Mouse (Mus musculus) limb, embryonic 10.5 days (tissue): Measurements from ENCODE around the gene Hsph1. TPM values are rescaled to one million over a fixed set of nuclear protein-coding genes. Genes with fewer than 3 reads are reported as not detected.

ENCODE experiments used
- DNase-seq: peaks from one replicate; pipeline ENCODE4 v3.0.0-alpha.2; 2017; ENCODE audit warnings: low spot score
- H3K27ac ChIP-seq: fragments of 300-500 bp; sonication (generic); 2 replicates; pipeline ENCODE4 v1.5.1; 2016; ENCODE audit warnings: mild to moderate bottlenecking
- H3K27me3 ChIP-seq: fragments of 300-500 bp; sonication (generic); 2 replicates; pipeline ENCODE4 v1.6.1; 2016; ENCODE audit warnings: low read depth, mild to moderate bottlenecking; ENCODE audit not compliant: poor library complexity, severe bottlenecking
- H3K36me3 ChIP-seq: fragments of 300-500 bp; sonication (generic); 2 replicates; pipeline ENCODE4 v1.6.1; 2016; ENCODE audit warnings: mild to moderate bottlenecking, moderate library complexity
- H3K4me1 ChIP-seq: fragments of 300-500 bp; sonication (generic); 2 replicates; pipeline ENCODE4 v1.6.1; 2016
- H3K4me3 ChIP-seq: fragments of 300-500 bp; sonication (generic); 2 replicates; pipeline ENCODE4 v1.5.1; 2016; ENCODE audit warnings: mild to moderate bottlenecking, moderate library complexity
- H3K9me3 ChIP-seq: fragments of 300-500 bp; sonication (generic); replicated peaks from 2 replicates; pipeline ENCODE4 v1.6.1; 2016; ENCODE audit warnings: mild to moderate bottlenecking
- WGBS: fragments of 180-500 bp; shearing (Covaris S2); methylation state at CpG from one replicate; pipeline ENCODE4 v1.1.7; 2016; 5-methylcytosine and 5-hydroxymethylcytosine counted together
- polyA plus RNA-seq: library from polyadenylated mRNA; unstranded; fragments of >200 nt; fragmentation: Nextera tagmentation; extraction: Ambion mirVana; gene quantifications from 2 replicates; pipeline ENCODE4 v1.2.1, GENCODE M21; 2016

Gene Hsph1
- polyA plus RNA-seq, 1 experiment from 2014 or later: 129 TPM

DNA sequence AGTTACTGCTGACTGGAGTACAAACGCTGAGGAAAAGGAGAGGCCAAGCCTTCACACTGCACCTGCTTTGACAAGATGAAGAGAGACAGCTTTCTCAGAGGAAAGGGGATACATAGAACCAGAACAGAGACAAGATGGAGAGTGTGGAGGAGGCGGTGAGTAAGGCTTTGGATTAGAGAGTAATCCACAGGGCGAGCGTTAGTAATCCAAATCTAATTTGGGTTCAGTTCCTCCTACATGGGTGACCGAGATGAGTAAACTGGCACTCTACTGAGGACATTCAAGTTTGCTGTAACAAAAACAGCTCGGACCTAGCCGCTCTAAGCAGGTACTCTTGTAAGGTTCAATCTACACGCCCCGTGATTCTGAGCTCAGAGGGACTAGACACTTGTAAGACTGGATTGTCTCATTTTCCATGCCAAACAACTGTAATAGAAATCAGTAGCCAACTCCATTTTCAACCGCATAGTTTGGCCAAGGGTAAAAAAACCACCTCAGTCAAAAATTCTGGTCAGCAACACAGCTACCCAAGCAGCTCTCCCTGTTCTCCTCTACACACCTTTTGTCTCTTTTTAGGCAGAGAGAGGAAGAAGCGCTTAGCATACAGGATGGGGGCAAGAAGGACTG, 1.7 kb downstream of the Hsph1 start:
- H3K27me3 ChIP-seq: no peaks in the 10 kb centered on the region
- DNase-seq: no peak
- peaks cover 52% of the 10 kb centered on the region for H3K36me3 ChIP-seq
- 83% methylated on average over 11 of the region's 11 CpGs for WGBS
- peaks cover 15% of the 10 kb centered on the region for H3K4me1 ChIP-seq
- H3K9me3 ChIP-seq: no peaks in the 10 kb centered on the region
- peak overlapping the region; percentile 72 for H3K4me3 ChIP-seq
- peak overlapping the region; percentile 92 for H3K27ac ChIP-seq

DNA sequence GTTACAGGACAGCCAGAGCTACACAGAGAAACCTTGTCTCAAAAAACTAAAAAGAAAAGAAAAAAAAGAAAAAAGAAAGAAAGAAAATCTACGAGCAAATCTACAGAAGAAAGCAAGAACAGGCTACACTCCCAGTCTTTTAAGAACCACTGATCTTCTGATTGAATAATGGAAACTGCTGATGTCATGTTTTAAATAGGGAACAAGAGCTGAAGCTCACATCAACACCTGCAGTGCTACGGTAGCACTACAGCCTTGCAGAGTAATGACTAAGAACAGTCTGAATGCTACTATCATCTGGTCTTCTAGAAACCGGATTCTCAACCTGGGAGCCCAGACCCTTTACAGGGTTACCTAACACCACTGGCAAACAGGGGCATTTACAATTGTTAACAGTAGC, 10.6 kb downstream of the Hsph1 start:
- WGBS: 95% methylated on average over 3 of the region's 3 CpGs
- Histone ChIP-seq H3K27me3 (no peaks in the 10 kb centered on the region), H3K36me3 (peaks cover 99% of the 10 kb centered on the region), H3K9me3 (no peaks in the 10 kb centered on the region), H3K4me1 (no peaks in the 10 kb centered on the region), H3K4me3 (no peak overlapping the region), H3K27ac (no peak overlapping the region)
- DNase-seq: no peak

DNA sequence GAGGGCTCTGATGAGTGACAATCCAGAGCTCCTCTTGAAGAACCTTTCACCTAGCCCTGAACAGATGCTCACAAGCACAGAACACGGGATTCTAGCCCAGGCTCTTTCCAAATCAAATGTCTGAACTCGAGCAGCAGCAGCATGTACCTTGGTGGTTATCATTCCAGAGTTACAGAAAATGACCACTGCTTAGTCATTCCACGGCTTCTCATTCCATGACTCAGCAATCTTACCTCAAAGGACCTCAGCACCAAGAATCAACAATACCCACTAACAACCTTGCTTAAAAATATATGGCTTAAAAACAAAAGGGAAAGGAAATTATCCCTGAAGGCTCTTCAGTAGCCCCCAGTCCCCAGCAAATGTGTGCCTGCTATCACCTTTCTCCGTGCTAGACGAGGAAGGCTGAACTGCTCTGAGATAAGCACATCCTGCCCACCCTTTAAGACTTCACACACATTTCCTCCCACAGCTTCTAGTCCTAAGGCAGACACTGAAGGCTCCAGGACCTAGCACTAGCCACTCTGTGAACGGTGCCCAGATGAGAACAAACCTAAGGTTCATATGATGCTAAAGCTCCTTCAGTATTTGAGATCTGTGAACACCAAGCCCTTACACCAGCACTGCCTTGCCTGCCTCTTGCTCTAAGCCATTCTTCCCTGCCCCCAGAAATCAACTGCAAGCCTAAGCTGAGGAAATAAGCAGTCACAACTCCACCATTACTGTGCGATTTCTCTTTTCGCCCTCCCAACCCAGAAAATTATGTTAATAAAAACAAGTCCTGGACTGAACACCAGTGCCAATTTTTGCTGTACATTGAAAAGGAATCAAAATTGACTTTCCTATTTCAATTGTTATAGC, 12.1 kb downstream of the Hsph1 start:
- Histone ChIP-seq H3K36me3 (peaks cover 99% of the 10 kb centered on the region), H3K4me3 (no peak overlapping the region), H3K27ac (no peak overlapping the region), H3K4me1 (no peaks in the 10 kb centered on the region), H3K9me3 (no peaks in the 10 kb centered on the region), H3K27me3 (no peaks in the 10 kb centered on the region)
- 90% methylated on average over 8 of the region's 8 CpGs for WGBS
- no peak for DNase-seq

DNA sequence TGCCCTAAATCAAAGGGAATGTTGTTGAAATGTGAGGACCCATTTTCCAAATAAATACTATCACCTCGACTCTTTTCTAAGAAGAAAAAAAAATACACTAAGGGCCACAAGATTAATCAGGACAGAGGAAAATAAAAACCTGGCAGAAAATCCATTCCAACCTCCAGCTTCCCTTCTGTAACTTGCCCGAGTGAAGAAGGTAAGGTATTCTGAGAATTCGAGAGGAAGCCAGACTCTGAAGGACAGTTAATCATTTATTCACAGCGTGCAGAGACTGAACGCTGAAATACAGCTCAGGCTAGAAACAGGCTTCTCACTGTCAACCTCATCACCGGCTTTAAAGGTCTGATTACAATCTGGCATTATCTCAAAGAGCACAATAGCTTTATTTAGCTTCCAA, 13.5 kb downstream of the Hsph1 start:
- 90% methylated on average over 6 of the region's 6 CpGs for WGBS
- no peak overlapping the region for H3K27ac ChIP-seq
- H3K4me3 ChIP-seq: no peak overlapping the region
- no peaks in the 10 kb centered on the region for H3K4me1 ChIP-seq
- DNase-seq: no peak
- H3K36me3 ChIP-seq: peaks cover 100% of the 10 kb centered on the region
- no peaks in the 10 kb centered on the region for H3K27me3 ChIP-seq
- no peaks in the 10 kb centered on the region for H3K9me3 ChIP-seq

DNA sequence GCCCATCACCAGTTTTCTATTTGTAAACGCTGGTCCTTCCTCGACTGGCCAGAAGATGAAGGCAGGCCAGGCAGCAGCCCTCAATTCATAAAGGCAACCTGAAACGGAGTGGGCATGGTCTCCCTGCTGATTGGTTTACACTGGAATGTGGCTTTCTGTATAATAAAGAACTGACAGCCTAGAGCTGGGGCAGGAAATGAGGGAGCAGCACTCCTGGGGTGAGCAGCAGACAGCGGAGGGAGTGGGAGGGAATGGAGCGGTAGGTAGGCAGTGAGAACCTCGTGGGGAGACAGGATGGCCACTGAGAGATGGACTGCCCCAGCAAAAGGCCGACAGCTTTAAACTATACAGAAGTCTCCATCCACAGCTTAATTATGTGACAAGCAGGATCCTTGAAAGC, 14.0 kb downstream of the Hsph1 start:
- H3K4me1 ChIP-seq: no peaks in the 10 kb centered on the region
- DNase-seq: no peak
- peaks cover 100% of the 10 kb centered on the region for H3K36me3 ChIP-seq
- no peaks in the 10 kb centered on the region for H3K27me3 ChIP-seq
- WGBS: 76% methylated on average over 7 of the region's 7 CpGs
- H3K4me3 ChIP-seq: no peak overlapping the region
- H3K27ac ChIP-seq: no peak overlapping the region
- H3K9me3 ChIP-seq: no peaks in the 10 kb centered on the region

DNA sequence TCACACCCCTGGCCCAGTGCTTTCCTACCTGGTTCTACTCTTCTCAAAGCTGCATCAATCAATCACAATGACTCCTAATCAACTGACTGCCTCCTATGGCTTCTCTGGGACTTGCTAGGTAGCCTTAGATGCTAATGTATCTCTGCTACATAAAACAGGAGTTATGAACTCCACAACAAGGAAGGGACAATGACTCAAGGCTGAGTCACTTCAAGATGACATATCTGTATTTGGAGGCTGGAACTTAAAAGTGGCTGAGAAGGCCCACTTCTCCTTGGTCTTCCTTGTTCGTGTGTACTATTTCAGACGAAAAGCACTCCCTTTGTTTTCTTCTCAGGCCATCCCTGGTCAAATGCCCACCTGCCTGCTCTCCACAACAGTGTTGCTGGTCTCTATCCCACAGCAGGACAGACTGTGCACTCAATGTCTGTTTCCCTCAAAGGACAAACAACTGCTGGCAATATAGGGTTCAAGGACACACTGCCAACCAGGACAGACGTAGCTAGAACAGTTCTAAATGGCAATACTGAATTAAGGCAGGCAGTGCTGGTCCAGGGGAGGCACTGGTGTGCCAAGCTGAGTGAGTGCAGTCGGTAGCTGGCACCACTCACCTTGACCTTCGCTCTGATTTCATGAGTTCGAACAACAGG, 18.3 kb downstream of the Hsph1 start:
- H3K27me3 ChIP-seq: no peaks in the 10 kb centered on the region
- no peaks in the 10 kb centered on the region for H3K4me1 ChIP-seq
- peaks cover 98% of the 10 kb centered on the region for H3K36me3 ChIP-seq
- DNase-seq: no peak
- no peak overlapping the region for H3K27ac ChIP-seq
- 96% methylated on average over 6 of the region's 6 CpGs for WGBS
- no peaks in the 10 kb centered on the region for H3K9me3 ChIP-seq
- H3K4me3 ChIP-seq: no peak overlapping the region

DNA sequence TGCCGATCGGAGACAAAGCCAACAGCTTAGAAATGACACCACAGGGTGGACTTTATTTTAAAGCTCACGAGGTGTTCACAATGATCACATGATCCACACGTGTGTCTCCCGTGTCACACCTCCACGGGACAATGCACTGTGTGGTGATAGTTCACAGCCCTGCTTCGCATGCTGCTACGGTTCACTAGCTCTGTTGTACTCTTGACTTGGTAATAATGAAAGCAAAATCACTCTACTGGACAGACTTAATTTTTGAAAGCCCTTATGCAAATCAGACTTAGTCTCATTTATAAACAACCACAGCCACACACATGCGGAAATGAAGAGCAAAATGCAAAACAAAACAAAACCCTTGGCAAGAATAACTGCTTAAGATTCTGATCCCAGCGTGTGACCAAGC, 19.4 kb downstream of the Hsph1 start:
- H3K4me1 ChIP-seq: 0 out of 2 replicates have a peak, but pooled peaks cover 3% of the 10 kb centered on the region
- peaks cover 87% of the 10 kb centered on the region for H3K36me3 ChIP-seq
- no peaks in the 10 kb centered on the region for H3K27me3 ChIP-seq
- H3K27ac ChIP-seq: no peak overlapping the region
- DNase-seq: no peak
- no peaks in the 10 kb centered on the region for H3K9me3 ChIP-seq
- WGBS: 95% methylated on average over 10 of the region's 10 CpGs
- no peak overlapping the region for H3K4me3 ChIP-seq

DNA sequence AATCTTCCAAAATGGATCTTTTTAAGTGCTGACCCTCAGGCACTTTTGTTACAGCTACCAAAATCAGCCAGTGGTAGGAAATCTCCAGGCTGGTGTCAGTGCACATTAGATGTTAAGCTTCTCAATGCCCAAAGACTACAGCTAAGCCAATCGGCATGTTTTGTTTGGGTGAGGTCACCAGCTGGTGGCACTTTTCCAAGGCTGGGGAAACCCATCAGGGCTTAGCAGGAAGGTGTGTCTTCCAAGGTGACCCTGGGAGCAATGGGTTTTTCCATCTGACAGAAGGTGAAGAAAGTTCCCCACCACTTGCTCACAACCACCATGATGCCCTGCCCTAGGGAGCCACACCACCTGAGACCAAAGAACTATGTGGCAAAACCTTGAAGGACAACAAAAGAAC, 20.0 kb downstream of the Hsph1 start:
- Histone ChIP-seq H3K27ac (no peak overlapping the region), H3K4me1 (0 out of 2 replicates have a peak, but pooled peaks cover 6% of the 10 kb centered on the region), H3K27me3 (no peaks in the 10 kb centered on the region), H3K9me3 (no peaks in the 10 kb centered on the region), H3K4me3 (no peak overlapping the region), H3K36me3 (peaks cover 80% of the 10 kb centered on the region)
- DNase-seq: no peak
- 78% methylated on average over 1 of the region's 1 CpGs for WGBS

DNA sequence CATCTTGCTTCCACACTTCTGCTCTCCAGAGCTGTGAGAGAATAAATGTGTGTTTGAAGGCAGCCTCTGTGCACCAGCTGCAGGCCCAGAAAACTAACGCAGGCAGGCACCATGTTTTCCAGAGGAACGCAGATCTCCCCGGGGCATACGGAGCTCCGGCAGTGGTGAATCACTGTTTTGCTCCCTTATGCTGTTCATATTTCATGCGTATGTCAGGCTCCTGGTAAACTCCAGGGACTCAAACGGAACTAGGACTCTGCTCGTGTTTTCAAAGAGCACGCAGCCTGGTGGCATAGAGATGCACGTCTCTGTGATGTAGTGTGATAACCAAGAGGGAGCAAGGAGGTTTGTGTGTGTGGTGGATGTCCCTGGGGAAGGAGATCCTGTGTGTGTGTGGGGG, 23.4 kb downstream of the Hsph1 start:
- 82% methylated on average over 10 of the region's 10 CpGs for WGBS
- DNase-seq: no peak
- Histone ChIP-seq H3K4me1 (0 out of 2 replicates have a peak, but pooled peaks cover 6% of the 10 kb centered on the region), H3K9me3 (no peaks in the 10 kb centered on the region), H3K4me3 (no peak overlapping the region), H3K27ac (no peak overlapping the region), H3K27me3 (no peaks in the 10 kb centered on the region), H3K36me3 (peaks cover 46% of the 10 kb centered on the region)

DNA sequence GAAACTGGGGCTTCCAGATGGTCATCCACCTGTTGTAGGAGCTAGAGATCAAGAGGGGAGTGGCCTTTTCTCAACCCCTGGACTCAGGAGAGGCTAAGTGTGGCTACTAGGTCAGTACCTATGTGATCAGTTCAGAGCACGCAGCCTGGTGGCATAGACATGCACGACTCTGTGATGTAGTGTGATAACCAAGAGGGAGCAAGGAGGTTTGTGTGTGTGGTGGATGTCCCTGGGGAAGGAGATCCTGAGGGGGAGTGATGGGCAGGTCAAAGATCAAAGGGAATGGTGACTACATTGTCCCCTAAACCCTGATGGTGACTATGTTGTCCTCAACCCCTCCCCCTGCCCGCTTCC, 24.0 kb downstream of the Hsph1 start:
- Histone ChIP-seq H3K27ac (no peak overlapping the region), H3K4me3 (no peak overlapping the region), H3K9me3 (no peaks in the 10 kb centered on the region), H3K4me1 (0 out of 2 replicates have a peak, but pooled peaks cover 6% of the 10 kb centered on the region), H3K36me3 (peaks cover 40% of the 10 kb centered on the region), H3K27me3 (no peaks in the 10 kb centered on the region)
- DNase-seq: no peak
- 87% methylated on average over 3 of the region's 3 CpGs for WGBS

DNA sequence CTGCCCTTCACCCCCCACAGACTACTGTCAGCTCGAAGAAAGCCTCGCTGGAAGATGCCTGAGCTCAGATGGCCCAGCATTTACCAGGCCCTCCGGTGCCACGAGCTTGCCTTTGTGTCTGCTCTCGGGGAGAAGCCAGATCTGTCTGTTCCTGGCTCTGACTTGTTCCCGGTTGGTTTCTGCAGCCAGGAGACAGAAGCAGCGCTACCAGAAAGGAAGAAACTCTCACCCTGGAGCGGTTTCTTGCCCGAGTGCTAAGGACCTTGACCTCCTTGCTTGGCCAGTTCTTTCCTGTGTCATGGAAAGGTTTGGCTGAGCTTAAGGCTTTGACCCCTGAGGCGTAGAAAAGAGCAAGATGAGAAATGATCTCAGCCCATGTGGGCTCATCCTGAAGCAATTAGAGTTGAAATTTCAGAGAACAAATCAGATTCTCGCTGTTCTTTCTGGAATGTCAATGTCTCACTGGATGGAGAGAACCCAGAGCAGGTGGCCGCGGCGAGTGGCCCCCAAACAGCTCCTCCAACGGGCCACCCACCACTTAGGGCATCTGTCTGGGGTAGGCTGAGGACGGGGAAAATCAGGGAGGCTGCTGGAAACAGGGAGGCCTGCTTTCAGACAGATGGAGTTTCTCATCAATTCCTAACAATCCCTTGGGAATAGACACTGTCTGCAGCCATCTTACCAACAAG, 24.6 kb downstream of the Hsph1 start:
- WGBS: 77% methylated on average over 16 of the region's 16 CpGs
- H3K9me3 ChIP-seq: no peaks in the 10 kb centered on the region
- no peak overlapping the region for H3K27ac ChIP-seq
- 0 out of 2 replicates have a peak, but pooled peaks cover 6% of the 10 kb centered on the region for H3K4me1 ChIP-seq
- no peaks in the 10 kb centered on the region for H3K27me3 ChIP-seq
- no peak overlapping the region for H3K4me3 ChIP-seq
- no peak for DNase-seq
- H3K36me3 ChIP-seq: peaks cover 35% of the 10 kb centered on the region

DNA sequence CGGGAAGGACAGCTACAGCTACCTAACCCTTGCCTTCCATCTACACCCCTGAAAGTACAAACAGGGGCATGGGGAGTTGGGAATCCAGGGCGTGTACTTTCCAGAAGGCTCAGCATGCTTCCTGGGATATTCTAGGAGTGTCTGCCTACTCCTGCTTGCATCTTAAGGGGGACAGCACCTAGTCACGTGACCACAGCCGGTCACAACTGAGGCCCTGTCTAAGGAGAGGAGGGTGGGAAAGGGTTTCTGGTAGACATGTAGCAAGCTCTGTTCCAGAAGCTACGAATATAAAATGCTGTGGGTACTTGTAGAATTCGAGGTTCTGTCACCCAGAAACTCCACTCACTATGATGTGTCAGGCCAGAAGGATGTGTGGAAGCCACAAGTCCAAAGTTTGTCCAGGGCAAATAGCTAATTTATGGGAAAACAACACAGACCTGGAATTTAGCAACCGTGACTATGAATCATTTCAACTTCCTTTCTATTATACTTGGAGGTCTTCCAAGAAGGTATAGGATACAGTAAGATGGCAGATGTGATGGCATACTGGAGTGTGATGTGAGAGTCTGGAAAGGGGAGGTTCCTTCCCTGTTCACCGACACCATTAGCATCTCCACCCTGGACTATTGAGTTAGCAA, 29.0 kb downstream of the Hsph1 start:
- 88% methylated on average over 8 of the region's 8 CpGs for WGBS
- no peak for DNase-seq
- H3K27me3 ChIP-seq: no peaks in the 10 kb centered on the region
- H3K4me3 ChIP-seq: no peak overlapping the region
- no peak overlapping the region for H3K27ac ChIP-seq
- no peaks in the 10 kb centered on the region for H3K36me3 ChIP-seq
- 0 out of 2 replicates have a peak, but pooled peaks cover 3% of the 10 kb centered on the region for H3K4me1 ChIP-seq
- H3K9me3 ChIP-seq: no peaks in the 10 kb centered on the region
